Mouse (Mus musculus) MEL-GATA-1-ER (cell line): ENCODE data around the gene Enox1.

Experiments used
- DNase-seq: peaks from one replicate; pipeline ENCODE4 v3.0.0-alpha.2; 2012; ENCODE audit warnings: low read depth; ENCODE audit errors: extremely low read depth

Gene Enox1

DNA sequence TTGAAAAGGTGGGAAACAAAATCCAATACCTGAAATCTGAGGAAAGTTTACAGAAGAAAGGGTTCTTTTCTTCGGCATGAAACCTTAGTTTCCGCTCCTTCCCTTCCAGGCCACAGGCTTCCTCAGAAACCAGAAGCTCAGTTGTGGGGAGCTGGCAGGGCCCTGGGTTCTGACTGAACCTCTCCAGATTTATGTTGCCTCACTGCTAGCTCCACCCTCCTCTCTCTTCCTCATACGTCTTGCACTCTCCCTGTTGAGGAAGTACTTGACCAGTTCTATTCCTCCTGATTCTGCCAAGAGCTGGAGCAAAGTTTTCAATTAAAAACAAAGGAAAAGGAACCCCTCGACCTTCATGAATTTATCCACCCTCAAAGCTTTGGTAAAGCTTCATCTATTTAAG, 291.4 kb downstream of the Enox1 start:
- no peak for DNase-seq

DNA sequence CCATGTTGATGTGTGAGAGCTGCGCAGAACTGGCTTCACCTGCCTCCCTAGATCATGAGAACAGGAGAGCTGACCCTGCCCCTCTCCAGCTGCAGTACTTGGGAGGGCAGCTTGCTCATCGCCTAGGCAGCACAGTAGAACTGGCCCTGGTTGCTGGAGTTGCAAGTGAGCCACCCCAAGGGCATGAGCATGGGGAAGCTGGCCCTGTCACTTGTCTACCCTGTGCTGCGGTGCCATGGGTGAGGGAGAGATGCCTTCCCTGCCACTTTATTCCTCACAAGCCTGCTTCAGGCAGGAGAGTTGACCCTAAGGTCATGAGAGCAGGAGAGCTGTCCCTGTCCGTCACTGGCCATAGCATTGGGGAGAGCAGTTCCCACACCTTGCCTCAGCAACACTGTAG, 295.4 kb downstream of the Enox1 start:
- no peak for DNase-seq

- no peak for DNase-seq
Observed at GRCm38 (mm10) chr14:77456066-77456465, 299.5 kb downstream of the Enox1 start.

- DNase-seq: no peak
Observed at GRCm38 (mm10) chr14:77456876-77457275, 300.3 kb downstream of the Enox1 start.

DNA sequence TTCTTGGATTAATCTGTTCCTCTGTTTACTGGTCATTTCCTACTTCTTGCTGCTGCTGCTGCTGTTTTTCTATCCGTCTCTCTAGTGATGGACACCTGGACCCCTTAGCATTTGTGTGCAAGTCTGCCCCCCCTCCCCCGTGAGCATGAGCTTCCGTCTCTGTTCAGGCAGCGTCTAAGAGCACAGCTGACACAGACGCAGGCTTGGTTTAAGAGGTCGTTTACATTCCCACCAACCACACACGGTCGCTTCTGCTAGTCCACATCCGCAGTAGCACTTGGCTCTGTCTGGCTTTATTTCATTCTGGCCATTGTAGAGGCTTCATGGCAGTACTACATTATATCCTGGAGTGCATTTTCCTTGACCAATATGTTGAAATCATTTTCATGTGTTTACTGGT, 301.7 kb downstream of the Enox1 start:
- DNase-seq: no peak

- DNase-seq: no peak
Observed at GRCm38 (mm10) chr14:77463919-77464318, 307.4 kb downstream of the Enox1 start.

GRCm38 (mm10) chr14:77464782-77465181, 308.2 kb downstream of the Enox1 start:
- DNase-seq: no peak

DNA sequence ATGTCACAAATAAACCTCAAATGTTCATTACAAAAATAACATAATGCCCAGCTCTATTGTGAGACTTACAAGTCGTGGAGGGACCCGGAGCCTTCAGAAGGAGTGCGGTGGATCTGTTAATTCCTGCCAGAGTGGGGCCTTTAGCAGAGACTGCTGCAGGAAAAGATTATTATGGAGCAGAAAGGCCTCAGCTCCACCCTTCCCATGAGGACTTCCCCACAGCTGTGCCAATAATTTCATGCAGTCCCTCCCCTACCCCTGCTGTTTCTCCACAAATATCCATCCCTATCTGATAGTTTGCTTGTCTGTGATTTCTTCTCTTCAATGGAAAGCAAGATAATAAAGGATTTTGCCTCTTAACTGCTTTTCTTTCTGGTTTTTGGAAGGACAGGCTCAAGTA, 314.0 kb downstream of the Enox1 start:
- DNase-seq: no peak

DNA sequence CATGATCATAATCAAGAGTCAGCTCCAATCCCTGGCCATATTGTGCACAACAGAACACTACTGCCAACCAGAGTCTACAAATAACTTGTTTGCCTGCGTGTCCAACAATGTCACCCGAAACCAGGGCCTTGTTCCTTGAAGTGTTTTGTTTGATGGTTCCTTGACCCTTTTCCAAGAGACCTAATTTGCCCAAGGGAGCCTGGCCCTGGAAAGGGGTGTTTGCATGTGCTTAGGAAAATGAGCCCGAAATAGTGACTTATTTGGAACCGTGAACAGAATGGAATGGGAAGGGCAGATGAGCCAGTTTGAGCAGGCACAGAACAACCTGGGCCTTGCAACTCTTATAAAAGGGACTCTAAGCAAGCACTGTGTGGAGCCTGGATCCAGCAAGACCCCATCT, 316.9 kb downstream of the Enox1 start:
- DNase-seq: no peak

GRCm38 (mm10) chr14:77474026-77474425, 317.5 kb downstream of the Enox1 start:
- no peak for DNase-seq

- no peak for DNase-seq
Observed at GRCm38 (mm10) chr14:77475134-77475820, 318.7 kb downstream of the Enox1 start.

DNA sequence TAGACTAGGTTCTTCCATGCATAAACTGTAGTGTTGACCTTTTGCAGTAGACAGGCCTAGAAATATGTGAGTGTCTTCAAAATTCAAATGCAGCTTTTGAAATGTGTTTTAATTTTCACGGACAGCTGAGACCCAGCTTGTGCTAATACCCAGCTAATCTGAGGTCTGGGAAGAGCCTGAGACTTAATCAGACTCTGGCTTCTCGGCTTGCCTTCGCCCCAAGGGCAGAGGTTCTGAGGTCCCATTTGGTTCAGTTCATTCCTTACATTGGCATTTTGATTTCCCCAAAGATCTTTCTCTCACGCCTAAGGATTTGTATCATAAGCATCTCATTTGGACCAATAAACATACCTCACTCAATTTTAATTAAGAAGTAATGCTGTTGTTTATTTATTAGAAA, 321.1 kb downstream of the Enox1 start:
- no peak for DNase-seq

- DNase-seq: no peak
Observed at GRCm38 (mm10) chr14:77478210-77478609, 321.6 kb downstream of the Enox1 start.

GRCm38 (mm10) chr14:77478692-77479091, 322.1 kb downstream of the Enox1 start:
- no peak for DNase-seq

- no peak for DNase-seq
Observed at GRCm38 (mm10) chr14:77483076-77483475, 326.5 kb downstream of the Enox1 start.

DNA sequence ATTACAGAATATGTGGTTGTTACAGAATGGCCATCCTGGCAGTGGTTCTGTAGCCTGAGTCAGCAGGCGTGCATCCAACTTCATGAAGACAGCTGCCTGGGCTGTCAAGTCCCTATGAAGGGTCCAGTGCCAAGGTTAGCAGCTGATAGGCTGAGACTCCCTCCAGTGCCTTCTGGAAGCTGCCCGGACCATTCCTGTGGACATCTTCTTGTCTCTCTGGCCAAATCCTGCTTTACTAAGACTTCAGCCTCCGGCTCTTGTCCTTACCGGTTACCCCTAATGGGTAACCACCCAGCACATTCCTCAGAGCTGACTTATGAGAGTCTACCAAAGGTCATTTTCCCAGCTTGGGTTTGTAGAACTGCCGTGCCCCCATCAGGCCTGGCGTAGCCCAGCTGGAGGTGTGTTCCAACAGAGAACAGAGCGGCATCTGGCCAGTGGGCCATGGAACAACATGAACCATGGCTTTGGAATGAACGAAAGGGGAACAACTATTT, 328.4 kb downstream of the Enox1 start:
- no peak for DNase-seq

- DNase-seq: no peak
Observed at GRCm38 (mm10) chr14:77490699-77491098, 334.1 kb downstream of the Enox1 start.

DNA sequence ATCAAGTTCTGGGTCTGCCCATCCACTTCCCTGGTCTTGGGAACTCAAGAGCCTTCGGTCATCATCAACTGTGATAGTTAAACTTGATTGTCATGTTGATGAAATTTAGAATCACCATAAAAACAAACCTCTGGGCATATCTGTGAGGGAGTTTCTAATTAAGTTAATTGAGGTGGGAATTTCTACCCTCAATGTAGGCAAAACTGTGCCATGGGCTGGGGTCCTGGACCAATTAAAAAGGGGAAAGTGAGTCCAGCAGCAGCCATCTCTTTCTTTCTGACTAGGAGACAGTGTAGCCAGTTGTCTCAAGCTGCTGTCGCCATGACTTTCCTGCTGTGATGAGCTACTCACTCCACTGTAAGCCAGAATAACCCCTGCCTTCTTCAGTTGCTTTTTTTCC, 335.2 kb downstream of the Enox1 start:
- no peak for DNase-seq

- no peak for DNase-seq
Observed at GRCm38 (mm10) chr14:77499996-77500581, 343.5 kb downstream of the Enox1 start.

DNA sequence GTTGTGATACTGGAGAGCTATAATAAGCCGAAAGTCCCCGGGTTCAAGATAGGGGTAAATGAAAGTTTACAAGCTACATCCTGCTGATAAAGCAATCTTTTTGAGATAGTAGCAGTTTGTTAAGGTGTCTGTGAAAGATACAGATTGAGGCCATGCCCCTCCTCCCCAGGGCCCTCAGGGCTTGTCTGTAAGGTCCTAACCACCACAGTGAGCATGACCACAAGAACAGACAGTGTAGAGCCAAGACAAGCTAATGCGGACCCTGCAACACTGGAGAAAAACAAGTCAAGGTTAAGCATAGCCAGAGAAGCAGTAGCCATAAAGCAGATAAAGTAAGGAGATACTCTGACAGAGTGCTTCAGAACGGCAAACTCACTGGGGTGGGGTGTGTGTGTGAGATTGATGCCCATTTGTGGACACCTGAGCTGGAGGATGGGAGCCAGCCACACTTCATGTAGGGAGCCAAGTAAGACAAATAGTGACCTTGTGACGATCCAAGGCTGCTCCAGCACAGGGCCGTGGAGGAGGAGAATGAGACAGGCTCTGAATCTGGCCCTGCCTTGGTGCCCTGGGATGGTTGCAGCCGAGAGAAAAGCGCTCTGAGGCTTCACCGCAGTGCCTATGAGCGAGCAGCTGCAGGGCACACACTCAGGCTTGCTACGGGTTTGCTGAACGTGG, 348.0 kb downstream of the Enox1 start:
- DNase-seq: no peak

DNA sequence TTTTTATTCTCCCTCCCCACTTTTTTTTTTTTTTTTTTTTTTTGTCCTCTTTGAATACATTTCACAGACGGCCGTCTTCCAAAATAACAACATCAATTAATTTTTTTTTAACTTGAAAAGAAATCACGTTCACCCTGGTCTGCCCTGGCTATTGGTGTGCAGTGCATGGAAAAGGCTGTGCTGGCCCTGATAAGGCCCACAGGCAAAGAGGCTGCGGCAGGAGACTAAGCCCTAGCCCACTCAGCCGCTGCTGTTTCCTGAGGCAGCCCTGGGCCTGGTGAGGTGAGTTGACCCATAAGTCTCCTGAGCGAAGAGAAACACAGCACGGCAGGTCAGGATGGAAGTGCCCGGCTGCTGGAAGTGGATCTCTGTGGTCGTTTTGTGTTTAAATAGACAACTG, 349.8 kb downstream of the Enox1 start:
- no peak for DNase-seq

- no peak for DNase-seq
Observed at GRCm38 (mm10) chr14:77508036-77508435, 351.5 kb downstream of the Enox1 start.

DNA sequence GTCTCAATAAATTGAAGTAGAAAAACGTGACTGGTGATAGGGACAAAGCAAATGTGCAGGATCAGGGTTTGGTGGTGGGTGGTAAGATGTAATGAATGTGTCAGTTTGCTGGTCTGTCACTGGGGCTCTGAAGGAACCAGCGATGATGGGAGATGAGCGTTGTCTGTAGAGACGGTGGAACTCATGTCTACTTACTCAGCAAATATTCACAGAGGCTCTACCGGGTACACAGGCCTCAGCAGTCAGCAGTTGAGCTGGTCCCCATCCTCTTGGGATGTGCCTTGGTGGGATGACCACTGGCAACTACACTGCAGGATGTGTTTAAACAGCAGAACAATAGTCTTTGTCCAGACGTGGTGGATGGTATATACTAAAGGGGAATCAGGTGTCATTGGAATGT, 352.5 kb downstream of the Enox1 start:
- DNase-seq: no peak
